Mouse (Mus musculus): ENCODE results near the gene Hoxd11. TPM values are rescaled to one million over a fixed set of nuclear protein-coding genes. Genes with fewer than 3 reads are reported as not detected.

The Hoxd11 gene
- polyA plus RNA-seq, 1 experiment = not detected

DNA sequence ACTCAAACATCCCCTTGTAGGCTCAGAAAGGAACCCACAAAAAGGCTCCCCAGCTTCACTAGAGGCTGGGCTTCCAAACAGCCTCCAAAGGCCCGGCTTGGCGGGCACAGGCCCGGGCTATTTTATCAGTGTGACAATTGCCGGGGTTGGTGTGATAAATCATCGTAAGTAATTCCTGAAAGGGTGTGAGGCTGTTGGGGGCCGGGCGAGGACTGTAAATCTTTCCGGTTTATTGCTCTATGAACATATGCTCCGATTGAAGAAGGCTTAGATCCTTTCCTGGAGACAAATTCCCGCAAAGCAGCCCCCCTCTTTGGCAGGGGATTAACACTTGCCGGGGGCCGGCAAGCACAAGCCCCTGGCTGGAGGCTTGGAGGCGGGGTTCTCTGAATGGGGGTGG is 55.1 kb downstream of the Hoxd11 start:
- Histone ChIP-seq H3K27me3 (ENCODE audit: control insufficient read depth, insufficient read depth, low read length) (peaks cover 26% of the 10 kb centered on the region), H3K4me1 (replicated peaks; ENCODE audit: control insufficient read depth, insufficient read depth, low read length) (no peaks in the 10 kb centered on the region), H3K4me3 (ENCODE audit: control insufficient read depth, insufficient read depth, low read length) (no peak overlapping the region), H3K27ac (ENCODE audit: control insufficient read depth, insufficient read depth, low read length) (no peak overlapping the region), H3K36me3 (ENCODE audit: control insufficient read depth, insufficient read depth, low read length) (no peaks in the 10 kb centered on the region)
- DNase-seq = no peak
- WGBS = 13% methylated on average over 13 of the region's 13 CpGs
- no peak for TF ChIP-seq POLR2A (IDR thresholded peaks at IDR 0.05; ENCODE audit: control insufficient read depth, extremely low read depth, insufficient read depth, low read length, poor library complexity)
- no peak for TF ChIP-seq CTCF (IDR thresholded peaks at IDR 0.05; ENCODE audit: borderline replicate concordance, control insufficient read depth, extremely low read depth, insufficient read depth, low read length, poor library complexity)

DNA sequence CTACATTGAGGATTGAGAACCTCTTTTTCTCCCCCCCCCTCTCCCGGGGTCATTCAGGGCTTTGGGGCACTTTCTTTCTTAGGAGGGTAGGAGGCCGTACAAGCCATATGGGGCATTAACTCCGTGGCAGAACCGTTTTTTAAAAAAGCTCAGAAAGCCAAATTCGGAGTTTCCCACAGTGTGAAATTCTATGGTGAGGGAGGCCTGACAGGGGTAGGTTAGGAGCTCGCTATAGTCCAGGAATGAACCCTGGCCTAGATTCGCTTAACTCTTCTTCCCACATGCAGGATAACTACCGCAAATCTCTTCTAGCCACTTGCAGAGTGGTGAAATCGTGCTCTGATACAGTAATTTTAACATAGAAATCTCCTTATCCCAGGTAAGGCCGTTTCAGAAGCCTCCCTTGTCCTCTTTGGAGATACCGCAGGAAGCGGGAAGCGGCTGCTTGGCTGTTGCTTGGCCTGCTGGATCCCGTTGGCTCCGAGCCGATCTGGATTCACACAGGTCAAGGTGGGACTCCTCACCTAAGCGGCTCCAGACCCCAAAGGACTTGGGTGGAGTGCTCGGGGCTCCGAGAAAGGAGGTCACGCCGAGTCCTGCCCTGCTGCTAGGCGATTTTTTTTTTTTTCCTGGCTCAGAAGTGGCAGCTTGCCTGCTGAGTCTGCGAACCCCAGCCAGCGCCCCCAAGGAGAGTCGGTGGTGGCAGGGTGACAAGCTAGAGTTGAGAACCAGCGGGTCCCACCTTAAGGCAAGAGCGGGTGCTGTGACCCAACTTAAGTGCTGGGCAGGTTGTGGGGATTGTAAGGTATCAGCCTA is 55.8 kb downstream of the Hoxd11 start:
- Histone ChIP-seq H3K4me1 (replicated peaks; ENCODE audit: control insufficient read depth, insufficient read depth, low read length) (no peaks in the 10 kb centered on the region), H3K4me3 (ENCODE audit: control insufficient read depth, insufficient read depth, low read length) (no peak overlapping the region), H3K36me3 (ENCODE audit: control insufficient read depth, insufficient read depth, low read length) (no peaks in the 10 kb centered on the region), H3K27me3 (ENCODE audit: control insufficient read depth, insufficient read depth, low read length) (peaks cover 32% of the 10 kb centered on the region), H3K27ac (ENCODE audit: control insufficient read depth, insufficient read depth, low read length) (no peak overlapping the region)
- WGBS = 23% methylated on average over 27 of the region's 27 CpGs
- no peak for DNase-seq
- TF ChIP-seq POLR2A (IDR thresholded peaks at IDR 0.05; ENCODE audit: control insufficient read depth, extremely low read depth, insufficient read depth, low read length, poor library complexity) = no peak
- TF ChIP-seq CTCF (IDR thresholded peaks at IDR 0.05; ENCODE audit: borderline replicate concordance, control insufficient read depth, extremely low read depth, insufficient read depth, low read length, poor library complexity) = no peak

DNA sequence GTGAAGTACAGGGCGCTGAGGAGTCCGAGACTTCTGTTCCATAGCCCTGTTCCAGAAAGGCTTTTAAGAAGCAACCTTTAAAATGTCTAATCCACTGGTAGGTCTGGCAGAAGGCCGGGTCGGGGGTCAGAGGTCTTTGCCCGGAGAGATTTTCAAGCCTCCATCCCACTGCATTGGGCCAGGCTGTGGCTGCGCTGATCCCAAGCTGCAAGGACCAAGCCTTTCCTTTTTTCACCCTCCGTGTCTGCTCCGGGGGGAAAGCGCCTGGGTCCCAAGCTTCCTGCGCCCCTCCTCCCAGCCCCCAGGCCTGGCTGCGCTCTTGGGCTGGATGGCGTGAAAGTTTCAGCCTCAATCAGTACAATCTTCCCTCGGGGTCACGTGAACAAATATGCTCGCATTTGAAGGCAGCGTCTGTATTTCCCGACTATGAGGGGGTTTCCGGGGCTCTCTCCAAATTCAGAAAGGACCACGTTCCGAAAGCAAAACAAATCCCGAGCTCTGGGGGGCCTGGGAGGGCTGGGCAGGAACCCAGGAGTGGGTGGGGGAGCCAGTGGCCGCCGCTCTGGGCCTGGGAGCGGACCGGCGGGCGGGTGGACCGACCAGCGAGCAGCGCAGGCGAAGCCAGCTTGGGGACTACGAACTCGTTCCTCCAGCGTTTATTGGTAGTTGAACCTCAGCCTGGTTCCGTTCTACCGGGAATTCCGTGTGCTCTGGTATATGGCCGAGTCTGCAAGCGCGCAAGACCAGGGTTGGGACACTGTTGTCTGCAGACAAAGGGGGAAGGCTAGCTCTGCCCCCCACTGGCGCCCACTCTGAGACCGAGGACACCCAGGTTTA is 56.7 kb downstream of the Hoxd11 start:
- H3K27me3 ChIP-seq (ENCODE audit: control insufficient read depth, insufficient read depth, low read length) = peaks cover 40% of the 10 kb centered on the region
- H3K4me3 ChIP-seq (ENCODE audit: control insufficient read depth, insufficient read depth, low read length) = no peak overlapping the region
- no peak for DNase-seq
- WGBS = 7% methylated on average over 42 of the region's 42 CpGs
- no peak for TF ChIP-seq POLR2A (IDR thresholded peaks at IDR 0.05; ENCODE audit: control insufficient read depth, extremely low read depth, insufficient read depth, low read length, poor library complexity)
- no peak for TF ChIP-seq CTCF (IDR thresholded peaks at IDR 0.05; ENCODE audit: borderline replicate concordance, control insufficient read depth, extremely low read depth, insufficient read depth, low read length, poor library complexity)
- no peak overlapping the region for H3K27ac ChIP-seq (ENCODE audit: control insufficient read depth, insufficient read depth, low read length)
- no peaks in the 10 kb centered on the region for H3K36me3 ChIP-seq (ENCODE audit: control insufficient read depth, insufficient read depth, low read length)
- H3K4me1 ChIP-seq (replicated peaks; ENCODE audit: control insufficient read depth, insufficient read depth, low read length) = no peaks in the 10 kb centered on the region

Other genes starting within 250 kb of the Hoxd11 start
- 9.4 and 10.6 TPM in 2 replicates for gene Lnpk, start 100.1 kb upstream of the Hoxd11 start, polyA plus RNA-seq (2012; rRNA removed)
- not detected in 2 replicates for gene Evx2, start 20.0 kb upstream of the Hoxd11 start, polyA plus RNA-seq (2012; rRNA removed)
- 0.04 TPM in 1 of 2 replicates, not detected in the other for gene Hoxd13, start 11.2 kb upstream of the Hoxd11 start, polyA plus RNA-seq (2012; rRNA removed)
- gene Hoxd12, start 4.5 kb upstream of the Hoxd11 start, polyA plus RNA-seq (2012; rRNA removed) = not detected in 2 replicates
- gene Hoxd10, start 12.4 kb downstream of the Hoxd11 start, polyA plus RNA-seq (2012; rRNA removed) = not detected in 2 replicates
- 0.31 and 0.41 TPM in 2 replicates for gene Hoxd9, start 18.2 kb downstream of the Hoxd11 start, polyA plus RNA-seq (2012; rRNA removed)
- 1.1 and 1.2 TPM in 2 replicates for gene Hoxd8, start 25.1 kb downstream of the Hoxd11 start, polyA plus RNA-seq (2012; rRNA removed)
- 0.54 and 0.59 TPM in 2 replicates for gene Hoxd3, start 32.4 kb downstream of the Hoxd11 start, polyA plus RNA-seq (2012; rRNA removed)
- 2.1 and 2.3 TPM in 2 replicates for gene Hoxd4, start 32.4 kb downstream of the Hoxd11 start, polyA plus RNA-seq (2012; rRNA removed)
- gene Gm28230, start 47.2 kb downstream of the Hoxd11 start, polyA plus RNA-seq (2012; rRNA removed) = 0.15 and 0.31 TPM in 2 replicates
- gene Hoxd1, start 83.4 kb downstream of the Hoxd11 start, polyA plus RNA-seq (2012; rRNA removed) = 0.05 TPM in 1 of 2 replicates, not detected in the other
- 37.6 TPM in 2 replicates for gene Mtx2, start 146.2 kb downstream of the Hoxd11 start, polyA plus RNA-seq (2012; rRNA removed)